Mouse (Mus musculus) kidney, embryonic 16.5 days (tissue): ENCODE results near the gene Erc1. TPM values are rescaled to one million over a fixed set of nuclear protein-coding genes. Genes with fewer than 3 reads are reported as not detected.
"Not testable (repeated sequence)": the region's sequence is repeated elsewhere in the genome, so short reads cannot be mapped to it uniquely, and the experiment has no call there.

Source experiments
- ATAC-seq: fragments of 200-750 bp; cut with Nextera tagmentation; 2 replicates; pipeline ENCODE4 v1.8.0; 2017; ENCODE audit warnings: moderate TSS enrichment; ENCODE audit not compliant: low FRiP score, low TSS enrichment
- H3K27ac ChIP-seq: fragments of 300-500 bp; sonication (generic); 2 replicates; pipeline ENCODE4 v1.5.1; 2014; ENCODE audit warnings: low read length
- H3K27me3 ChIP-seq: fragments of 300-500 bp; sonication (generic); 2 replicates; pipeline ENCODE4 v1.6.1; 2014; ENCODE audit warnings: low read length, control low read depth, mixed read lengths; ENCODE audit not compliant: insufficient read depth
- H3K36me3 ChIP-seq: fragments of 300-500 bp; sonication (generic); 2 replicates; pipeline ENCODE4 v1.6.1; 2014; ENCODE audit warnings: low read length, control low read depth, mixed read lengths; ENCODE audit not compliant: insufficient read depth
- H3K4me1 ChIP-seq: fragments of 300-500 bp; sonication (generic); 2 replicates; pipeline ENCODE4 v1.6.1; 2014; ENCODE audit warnings: low read length, control low read depth, mixed read lengths; ENCODE audit not compliant: insufficient read depth
- H3K4me2 ChIP-seq: fragments of 300-500 bp; sonication (generic); replicated peaks from 2 replicates; pipeline ENCODE4 v1.6.1; 2014; ENCODE audit warnings: low read depth, low read length
- H3K4me3 ChIP-seq: fragments of 300-500 bp; sonication (generic); 2 replicates; pipeline ENCODE4 v1.5.1; 2014; ENCODE audit warnings: mild to moderate bottlenecking, low read length
- H3K9ac ChIP-seq: fragments of 300-500 bp; sonication (generic); replicated peaks from 2 replicates; pipeline ENCODE4 v1.6.1; 2014; ENCODE audit warnings: low read length
- H3K9me3 ChIP-seq: fragments of 300-500 bp; sonication (generic); 2 replicates; pipeline ENCODE4 v1.6.1; 2016; ENCODE audit warnings: low read length, control low read depth
- WGBS: fragments of 180-500 bp; shearing (Covaris S2); extraction: QIAGEN DNeasy Blood & Tissue Kit; methylation state at CpG from one replicate; pipeline ENCODE4 v1.1.7; 2014; 5-methylcytosine and 5-hydroxymethylcytosine counted together
- polyA plus RNA-seq: library from polyadenylated mRNA; unstranded; fragments of >200 nt; fragmentation: Nextera tagmentation; extraction: Ambion mirVana; gene quantifications from 2 replicates; pipeline ENCODE4 v1.2.1, GENCODE M21; 2015

Gene Erc1
- polyA plus RNA-seq, 1 experiment from 2014 or later, result 15.0 TPM

DNA sequence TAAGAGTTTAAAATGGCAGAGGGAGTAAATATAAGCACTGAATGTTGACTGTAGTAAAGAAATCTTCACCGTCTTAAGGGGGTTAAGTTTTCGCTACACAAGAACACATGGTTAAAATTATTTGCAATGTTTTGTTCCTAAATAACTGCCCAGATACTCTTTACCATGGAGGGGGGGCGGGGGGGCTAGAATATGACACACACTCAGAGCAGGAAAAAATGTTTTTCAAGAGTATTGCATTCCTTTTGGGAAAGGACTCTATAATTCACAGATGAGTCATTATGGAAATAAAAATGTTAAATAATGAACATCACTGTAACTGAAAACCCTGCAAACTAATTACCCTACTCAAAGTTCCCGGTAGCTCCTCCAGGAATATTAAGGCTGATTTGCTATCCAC is 32.5 kb downstream of the Erc1 start:
- 87% methylated on average over 4 of the region's 4 CpGs for WGBS
- Histone ChIP-seq H3K27ac (no peak overlapping the region), H3K4me2 (no peak overlapping the region), H3K36me3 (peaks cover 11% of the 10 kb centered on the region), H3K27me3 (no peaks in the 10 kb centered on the region), H3K9ac (no peak overlapping the region), H3K9me3 (no peaks in the 10 kb centered on the region), H3K4me3 (no peak overlapping the region), H3K4me1 (no peaks in the 10 kb centered on the region)
- ATAC-seq, result no peak

GRCm38 (mm10) chr6:119813055-119813454 is 34.9 kb downstream of the Erc1 start:
- not testable (repeated sequence) for H3K27ac ChIP-seq, H3K4me3 ChIP-seq, H3K27me3 ChIP-seq, H3K4me2 ChIP-seq, ATAC-seq, H3K36me3 ChIP-seq, H3K9ac ChIP-seq, H3K4me1 ChIP-seq, H3K9me3 ChIP-seq

- H3K4me3 ChIP-seq, result no peak overlapping the region
- ATAC-seq, result no peak
- no peak overlapping the region for H3K9ac ChIP-seq
- no peaks in the 10 kb centered on the region for H3K36me3 ChIP-seq
- no peaks in the 10 kb centered on the region for H3K27me3 ChIP-seq
- H3K27ac ChIP-seq, result no peak overlapping the region
- H3K4me2 ChIP-seq, result no peak overlapping the region
- no peaks in the 10 kb centered on the region for H3K9me3 ChIP-seq
- WGBS, result 91% methylated on average over 2 of the region's 2 CpGs
- peaks cover 5% of the 10 kb centered on the region; the same call in 1 of the 2 replicates for H3K4me1 ChIP-seq
Measured at GRCm38 (mm10) chr6:119808726-119809505, 39.1 kb downstream of the Erc1 start.

- Histone ChIP-seq H3K4me3 (no peak overlapping the region), H3K27me3 (no peaks in the 10 kb centered on the region), H3K4me2 (no peak overlapping the region), H3K4me1 (peaks cover 5% of the 10 kb centered on the region; the same call in 1 of the 2 replicates), H3K27ac (no peak overlapping the region), H3K9me3 (no peaks in the 10 kb centered on the region), H3K36me3 (no peaks in the 10 kb centered on the region), H3K9ac (no peak overlapping the region)
- 93% methylated on average over 2 of the region's 2 CpGs for WGBS
- ATAC-seq, result no peak
Measured at GRCm38 (mm10) chr6:119803239-119803638, 44.7 kb downstream of the Erc1 start.

DNA sequence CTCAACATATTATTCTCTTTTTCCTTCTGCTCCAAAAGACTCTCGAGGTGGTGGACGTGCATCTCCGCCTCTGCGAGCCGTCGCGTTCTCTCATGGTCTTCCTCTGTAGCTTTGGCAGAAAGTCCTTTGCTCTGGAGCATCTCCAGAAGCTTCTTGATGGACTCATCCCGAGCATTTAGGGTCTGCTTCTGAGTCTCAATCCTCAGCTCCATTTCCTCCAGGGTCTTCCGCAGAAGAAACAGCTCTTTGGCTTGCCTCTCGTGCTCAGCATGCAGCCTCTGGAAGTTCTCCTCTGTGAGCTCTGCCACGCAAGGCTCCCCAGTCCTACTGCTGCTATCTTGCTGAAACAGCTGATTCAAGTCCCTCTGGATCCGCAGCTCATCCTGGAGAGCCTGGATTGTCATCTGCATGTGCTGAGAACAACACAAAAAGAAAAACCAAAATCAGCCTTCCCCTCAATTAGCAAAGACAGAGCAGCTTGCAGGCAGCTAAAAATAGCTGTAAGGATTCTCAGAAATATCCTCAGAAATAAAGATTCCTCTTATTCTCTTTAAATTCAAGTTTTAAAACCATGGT is 51.0 kb downstream of the Erc1 start:
- 96% methylated on average over 12 of the region's 12 CpGs for WGBS
- Histone ChIP-seq H3K9ac (no peak overlapping the region), H3K4me2 (no peak overlapping the region), H3K36me3 (peaks cover 4% of the 10 kb centered on the region; the same call in 1 of the 2 replicates), H3K27ac (no peak overlapping the region), H3K4me3 (no peak overlapping the region), H3K4me1 (no peaks in the 10 kb centered on the region), H3K9me3 (no peaks in the 10 kb centered on the region), H3K27me3 (no peaks in the 10 kb centered on the region)
- ATAC-seq, result no peak

GRCm38 (mm10) chr6:119796291-119796690 is 51.7 kb downstream of the Erc1 start:
- Histone ChIP-seq H3K4me1 (no peaks in the 10 kb centered on the region), H3K27me3 (no peaks in the 10 kb centered on the region), H3K9me3 (no peaks in the 10 kb centered on the region), H3K36me3 (peaks cover 4% of the 10 kb centered on the region; the same call in 1 of the 2 replicates), H3K9ac (no peak overlapping the region), H3K4me3 (no peak overlapping the region), H3K27ac (no peak overlapping the region), H3K4me2 (no peak overlapping the region)
- WGBS, result 90% methylated on average over 5 of the region's 5 CpGs
- ATAC-seq, result no peak

DNA sequence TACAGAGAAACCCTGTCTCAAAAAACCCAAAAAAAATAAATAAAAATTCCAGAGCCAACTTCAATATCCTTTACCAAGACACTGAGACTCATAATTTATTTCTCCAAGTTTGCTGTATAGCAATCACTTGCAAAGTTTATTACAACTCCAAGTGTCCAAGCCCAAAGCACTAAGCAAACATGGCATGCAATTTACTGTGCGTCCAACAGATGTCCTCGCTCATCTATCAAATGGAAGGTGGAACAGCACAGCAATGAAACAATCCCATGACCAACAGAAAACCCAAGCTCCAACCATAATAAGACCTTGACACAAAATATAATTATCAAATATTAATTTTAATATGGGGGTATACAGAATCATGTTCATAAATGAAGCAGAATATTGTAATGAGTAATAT is 55.4 kb downstream of the Erc1 start:
- ATAC-seq, result no peak
- no peak overlapping the region for H3K4me3 ChIP-seq
- H3K9ac ChIP-seq, result no peak overlapping the region
- 54% methylated on average over 2 of the region's 2 CpGs for WGBS
- no peaks in the 10 kb centered on the region for H3K4me1 ChIP-seq
- no peak overlapping the region for H3K4me2 ChIP-seq
- H3K27me3 ChIP-seq, result no peaks in the 10 kb centered on the region
- no peaks in the 10 kb centered on the region for H3K9me3 ChIP-seq
- no peak overlapping the region for H3K27ac ChIP-seq
- peaks cover 4% of the 10 kb centered on the region; the same call in 1 of the 2 replicates for H3K36me3 ChIP-seq

DNA sequence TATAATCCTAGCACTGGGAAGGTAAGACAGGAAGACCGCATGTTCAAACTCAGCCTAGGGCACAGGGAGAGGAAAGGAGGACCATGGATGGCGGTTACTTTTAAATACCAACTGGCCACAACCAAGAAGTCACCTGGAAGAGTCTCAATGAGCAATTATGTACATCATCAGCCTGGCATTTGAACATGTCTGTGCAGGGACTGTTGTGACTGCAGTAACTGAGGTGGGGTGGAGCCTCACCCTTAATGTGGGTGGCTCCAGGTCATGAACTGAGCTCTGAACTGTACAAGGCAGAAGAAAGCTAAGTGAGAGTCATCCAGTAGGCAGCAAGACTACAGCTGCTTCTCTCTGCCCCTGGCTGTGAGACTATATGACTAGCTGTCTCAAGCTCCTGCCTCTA is 65.6 kb downstream of the Erc1 start:
- Histone ChIP-seq H3K4me1 (no peaks in the 10 kb centered on the region), H3K36me3 (peaks cover 7% of the 10 kb centered on the region; the same call in 1 of the 2 replicates), H3K27ac (no peak overlapping the region), H3K9me3 (no peaks in the 10 kb centered on the region), H3K27me3 (no peaks in the 10 kb centered on the region), H3K9ac (no peak overlapping the region), H3K4me2 (no peak overlapping the region), H3K4me3 (no peak overlapping the region)
- ATAC-seq, result no peak
- 96% methylated on average over 2 of the region's 2 CpGs for WGBS

GRCm38 (mm10) chr6:119781109-119781508 is 66.9 kb downstream of the Erc1 start:
- Histone ChIP-seq H3K4me1 (no peaks in the 10 kb centered on the region), H3K9ac (no peak overlapping the region), H3K36me3 (peaks cover 7% of the 10 kb centered on the region; the same call in 1 of the 2 replicates), H3K27me3 (no peaks in the 10 kb centered on the region), H3K27ac (no peak overlapping the region), H3K9me3 (no peaks in the 10 kb centered on the region), H3K4me2 (no peak overlapping the region), H3K4me3 (no peak overlapping the region)
- 71% methylated on average over 3 of the region's 3 CpGs for WGBS
- no peak for ATAC-seq

DNA sequence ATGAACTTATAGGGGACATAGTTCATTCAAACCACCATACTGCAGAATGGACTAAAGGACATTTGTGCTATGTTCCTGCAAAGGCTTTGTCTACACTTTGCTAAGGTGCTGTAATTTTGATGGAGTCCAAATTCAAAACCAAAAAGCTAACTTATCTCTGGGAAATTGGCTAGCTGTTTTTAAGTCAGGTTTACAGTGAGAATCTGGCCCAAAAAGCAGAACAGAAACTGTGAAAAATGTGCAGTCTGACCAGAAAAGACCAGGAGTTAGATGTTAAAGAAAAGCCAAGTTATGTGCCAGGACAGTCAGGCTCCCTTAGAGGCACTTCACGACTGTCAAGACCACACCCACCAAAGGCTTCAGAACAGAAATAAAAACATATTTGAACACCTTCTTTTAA is 79.2 kb downstream of the Erc1 start:
- Histone ChIP-seq H3K4me3 (no peak overlapping the region), H3K27ac (no peak overlapping the region), H3K9ac (no peak overlapping the region), H3K9me3 (no peaks in the 10 kb centered on the region), H3K4me1 (no peaks in the 10 kb centered on the region), H3K4me2 (no peak overlapping the region), H3K36me3 (no peaks in the 10 kb centered on the region), H3K27me3 (no peaks in the 10 kb centered on the region)
- 74% methylated on average over 1 of the region's 1 CpGs for WGBS
- no peak for ATAC-seq
